Mouse (Mus musculus) naive thymus-derived CD4-positive, alpha-beta T cell, adult 2 months (primary cell): ENCODE results near the gene St8sia1.
A peak's percentile ranks its signal among the peaks of the same experiment; 100 is the strongest.

Source experiments
- DNase-seq: peaks from one replicate; pipeline ENCODE4 v3.0.0-alpha.2; 2011; ENCODE audit warnings: low read depth

The St8sia1 gene

DNA sequence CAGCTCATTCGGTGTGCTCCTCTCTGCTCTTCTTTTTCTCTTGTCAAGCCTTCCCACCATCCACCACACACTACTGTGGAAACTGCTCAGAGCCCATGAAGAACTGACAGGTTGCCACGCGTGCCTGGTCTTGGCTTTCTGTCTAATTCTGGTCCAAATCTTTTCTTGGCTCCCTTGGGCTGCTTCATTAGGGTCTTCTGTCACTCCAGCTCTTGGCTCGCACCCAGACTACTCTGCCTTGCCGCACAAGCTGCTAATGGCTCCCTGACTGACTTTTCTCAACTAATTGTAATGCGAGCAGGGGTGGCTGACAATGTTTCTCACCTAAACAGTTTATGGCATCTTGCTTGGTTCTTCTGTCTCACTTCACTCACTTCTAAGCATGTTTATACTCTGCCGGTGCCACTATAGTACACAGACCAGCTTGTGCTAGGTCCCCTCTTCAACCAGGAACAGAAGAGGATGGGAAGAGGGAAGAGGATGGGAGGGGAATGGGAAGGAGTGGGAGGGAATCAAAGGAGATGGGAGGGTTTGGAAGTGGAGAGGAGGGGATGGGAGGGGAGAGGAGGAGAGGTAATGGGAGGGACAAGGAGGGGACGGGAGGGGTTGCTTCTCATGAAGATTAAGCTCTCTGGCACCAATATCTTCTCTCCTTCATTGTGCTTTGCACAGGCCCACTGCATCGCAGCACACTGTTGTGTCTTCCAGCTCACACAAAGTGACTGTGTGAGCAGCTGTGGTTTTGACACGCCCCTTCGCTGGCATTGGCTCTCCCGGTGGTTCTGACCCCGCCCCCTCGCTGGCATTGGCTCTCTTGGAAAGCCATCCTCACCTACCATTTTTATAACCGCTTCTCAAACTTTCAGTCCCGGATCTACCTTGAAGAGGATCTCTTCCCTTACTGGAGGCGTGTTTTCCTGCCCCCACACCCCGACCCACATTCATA lies 175.9 kb downstream of the St8sia1 start:
- DNase-seq, result no peak

- no peak for DNase-seq
These were observed 178.1 kb downstream of the St8sia1 start for GRCm38 (mm10) chr6:142786106-142786505.

GRCm38 (mm10) chr6:142785343-142785742 lies 178.9 kb downstream of the St8sia1 start:
- DNase-seq, result peak; percentile 88

DNA sequence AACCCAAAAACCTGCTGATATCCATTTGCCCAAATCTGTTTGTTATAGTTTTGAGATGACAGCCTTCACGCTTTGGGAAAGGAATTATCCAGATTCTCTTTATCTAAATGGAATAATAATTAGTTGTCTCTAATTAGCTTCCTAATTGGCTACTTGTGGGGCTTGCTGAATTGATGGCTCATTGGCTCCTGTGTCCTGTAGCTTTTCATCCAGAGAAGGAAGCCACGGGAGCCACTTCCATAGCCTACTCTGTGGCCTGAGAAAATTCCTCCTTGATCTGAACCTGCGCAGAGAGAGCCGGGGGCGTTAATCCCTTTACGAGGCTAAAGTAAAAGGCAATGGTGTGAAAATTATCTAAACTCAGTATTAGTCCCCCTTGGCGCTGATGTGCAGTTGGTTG lies 183.0 kb downstream of the St8sia1 start:
- no peak for DNase-seq

DNA sequence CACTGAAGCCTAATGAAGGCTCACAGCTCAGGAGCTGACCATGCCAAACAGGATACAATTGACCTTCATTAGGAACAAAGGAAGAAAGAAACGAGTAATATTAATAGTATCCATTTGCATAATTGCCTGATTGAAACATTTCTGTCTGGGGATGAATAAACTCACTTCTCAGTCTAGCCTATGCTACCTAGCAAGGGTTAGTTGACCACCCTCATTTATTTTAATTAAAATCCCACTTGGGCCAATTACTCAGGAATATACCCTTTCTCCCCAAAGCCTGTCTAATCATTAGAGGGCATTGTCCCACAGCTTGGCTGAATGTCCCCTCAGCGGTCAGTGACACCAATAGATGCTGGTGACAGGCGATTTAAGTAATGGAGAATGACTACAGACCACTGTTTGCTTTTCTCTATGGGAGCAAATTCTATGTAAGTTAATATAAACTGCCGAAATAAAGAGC lies 183.6 kb downstream of the St8sia1 start:
- no peak for DNase-seq

GRCm38 (mm10) chr6:142779812-142780573 lies 184.3 kb downstream of the St8sia1 start:
- DNase-seq, result peak; percentile 73

- DNase-seq, result peak; percentile 69
These were observed 185.0 kb downstream of the St8sia1 start for GRCm38 (mm10) chr6:142779045-142779811.

DNA sequence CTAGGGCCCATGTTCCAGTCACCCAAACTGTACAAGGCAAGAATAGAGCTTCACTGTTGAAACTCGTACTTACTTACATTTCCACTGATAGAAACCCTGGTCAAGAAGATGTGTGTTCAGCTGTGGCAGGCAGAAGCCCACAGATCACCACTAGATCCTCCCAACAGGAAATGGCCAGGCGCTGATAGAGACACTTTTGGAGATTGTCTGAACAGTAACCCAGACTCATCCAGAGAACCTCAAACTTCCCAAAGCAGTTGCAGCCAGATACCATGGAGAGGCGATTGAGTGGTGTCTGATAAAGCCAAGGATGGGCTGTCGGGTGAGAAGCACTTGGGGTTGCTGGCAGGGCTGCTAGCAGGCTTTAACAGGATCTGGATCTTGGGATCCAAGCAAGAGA lies 187.3 kb downstream of the St8sia1 start:
- DNase-seq, result no peak

DNA sequence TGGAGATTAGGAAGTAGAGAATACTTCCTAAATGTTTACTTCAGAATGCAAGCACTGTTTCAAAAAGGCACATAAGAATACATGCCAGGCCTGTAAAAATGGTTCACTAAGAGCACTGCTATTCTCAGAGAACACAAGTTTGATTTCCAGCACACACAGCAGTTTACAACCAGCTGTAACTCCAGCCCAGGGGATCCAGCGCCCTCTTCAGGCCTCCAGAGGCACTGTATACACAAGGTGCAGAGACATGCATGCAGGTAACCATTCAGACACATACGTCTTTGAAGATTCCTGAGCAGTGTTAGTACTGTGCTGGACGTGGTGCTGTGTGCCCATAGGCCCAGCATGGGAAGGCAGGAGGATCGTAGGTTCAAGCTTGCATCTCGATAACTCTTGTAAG lies 190.7 kb downstream of the St8sia1 start:
- no peak for DNase-seq

DNA sequence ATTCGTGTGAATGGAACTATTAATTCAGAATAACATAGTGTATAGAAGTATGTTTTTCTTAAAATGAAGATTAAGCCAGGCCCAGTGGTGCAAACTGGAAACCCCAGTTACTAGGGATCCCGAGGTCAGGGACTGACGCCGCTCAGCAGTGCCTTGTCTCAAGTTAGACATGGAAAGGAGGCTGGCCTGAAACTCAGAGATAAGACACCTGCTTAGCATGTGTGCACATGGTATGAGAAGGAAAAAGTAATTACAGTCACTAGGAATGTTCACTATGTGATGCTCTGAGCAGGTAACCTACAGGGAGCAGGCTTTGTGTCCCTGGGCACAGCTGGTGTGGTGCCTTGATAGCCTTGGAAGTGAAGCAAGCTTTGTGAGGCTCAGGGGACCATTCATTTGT lies 192.6 kb downstream of the St8sia1 start:
- no peak for DNase-seq
